Mouse (Mus musculus) urinary bladder, postnatal 4 days (tissue): ENCODE results near the gene Pik3r3.
"Not testable (repeated sequence)": the region's sequence is repeated elsewhere in the genome, so short reads cannot be mapped to it uniquely, and the experiment has no call there.

Source experiments
- DNase-seq, 2 experiments: peaks; one replicate each; pipeline ENCODE4 v3.0.0; 2021 to 2022; ENCODE audit warnings: low spot score in 2 of 2

The Pik3r3 gene

DNA sequence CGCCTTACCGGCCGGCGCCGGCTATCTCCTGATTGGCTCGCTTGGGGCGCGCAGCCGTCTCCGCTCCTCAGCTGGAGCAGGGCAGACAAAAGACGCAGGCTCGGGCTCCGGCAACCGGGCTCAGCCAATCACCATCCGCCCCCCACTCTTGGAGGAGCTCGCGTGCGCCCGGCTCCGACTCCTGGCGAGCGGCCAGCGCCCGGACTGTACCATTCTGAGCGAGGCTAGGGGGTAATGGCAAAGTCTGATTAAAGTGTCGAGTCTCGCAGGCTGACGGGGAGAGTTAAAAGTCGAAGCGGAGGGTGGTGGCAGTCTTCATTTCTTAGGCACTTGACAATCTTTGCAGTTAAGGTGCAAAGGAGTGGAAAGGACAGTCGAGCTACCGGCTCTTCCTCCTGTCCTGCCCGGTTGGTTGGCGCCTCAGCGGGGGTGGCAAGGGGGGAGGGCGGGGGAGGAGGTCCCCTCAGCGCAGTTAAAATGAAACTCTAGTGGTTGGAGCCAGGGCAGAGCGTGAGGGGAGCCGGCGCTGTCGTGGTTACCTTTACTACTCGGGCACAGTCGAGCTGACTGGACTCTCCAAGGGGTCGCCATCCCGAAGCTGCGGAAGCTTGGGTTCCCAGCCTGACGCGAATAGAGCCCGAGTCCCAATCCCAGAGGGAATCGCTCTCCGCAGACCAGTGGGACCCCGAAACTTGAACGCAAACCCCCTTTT is at the start of gene Pik3r3:
Pik3r3 (plus strand) TSS at position 479 of the 712 bp plus-strand sequence.
- DNase-seq: peak; percentile 98

- no peak for DNase-seq
These were observed 48.3 kb upstream of the Pik3r3 start, which contains the start of the genes 1700042G07Rik and Gm49337 for GRCm38 (mm10) chr4:116173072-116173471. TSS of gene 1700042G07Rik (plus strand) at chr4:116173372. TSS of gene Gm49337 (plus strand) at chr4:116173384.

GRCm38 (mm10) chr4:116173752-116174151 is 47.7 kb upstream of the Pik3r3 start:
- no peak for DNase-seq

- no peak for DNase-seq
These were observed 46.8 kb upstream of the Pik3r3 start for GRCm38 (mm10) chr4:116174466-116175116.

DNA sequence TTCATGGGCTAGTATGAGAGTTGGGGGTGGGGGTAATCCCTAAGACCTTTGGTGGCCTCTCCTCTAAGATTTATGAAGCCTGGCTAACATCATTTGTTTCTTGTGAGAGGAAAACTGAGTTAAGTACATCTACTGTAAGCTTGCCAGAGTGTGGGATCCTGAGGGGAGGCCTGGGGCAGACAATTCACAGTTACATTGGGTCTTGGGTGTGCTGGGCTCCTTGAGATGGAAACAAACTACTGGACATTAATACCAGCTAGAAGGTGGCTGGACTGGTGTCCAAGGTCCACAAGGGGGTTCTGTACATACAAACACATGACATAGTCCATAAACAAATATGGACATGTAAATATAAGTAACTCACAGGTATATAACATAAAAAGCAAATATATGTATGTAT is 46.3 kb upstream of the Pik3r3 start:
- no peak for DNase-seq

DNA sequence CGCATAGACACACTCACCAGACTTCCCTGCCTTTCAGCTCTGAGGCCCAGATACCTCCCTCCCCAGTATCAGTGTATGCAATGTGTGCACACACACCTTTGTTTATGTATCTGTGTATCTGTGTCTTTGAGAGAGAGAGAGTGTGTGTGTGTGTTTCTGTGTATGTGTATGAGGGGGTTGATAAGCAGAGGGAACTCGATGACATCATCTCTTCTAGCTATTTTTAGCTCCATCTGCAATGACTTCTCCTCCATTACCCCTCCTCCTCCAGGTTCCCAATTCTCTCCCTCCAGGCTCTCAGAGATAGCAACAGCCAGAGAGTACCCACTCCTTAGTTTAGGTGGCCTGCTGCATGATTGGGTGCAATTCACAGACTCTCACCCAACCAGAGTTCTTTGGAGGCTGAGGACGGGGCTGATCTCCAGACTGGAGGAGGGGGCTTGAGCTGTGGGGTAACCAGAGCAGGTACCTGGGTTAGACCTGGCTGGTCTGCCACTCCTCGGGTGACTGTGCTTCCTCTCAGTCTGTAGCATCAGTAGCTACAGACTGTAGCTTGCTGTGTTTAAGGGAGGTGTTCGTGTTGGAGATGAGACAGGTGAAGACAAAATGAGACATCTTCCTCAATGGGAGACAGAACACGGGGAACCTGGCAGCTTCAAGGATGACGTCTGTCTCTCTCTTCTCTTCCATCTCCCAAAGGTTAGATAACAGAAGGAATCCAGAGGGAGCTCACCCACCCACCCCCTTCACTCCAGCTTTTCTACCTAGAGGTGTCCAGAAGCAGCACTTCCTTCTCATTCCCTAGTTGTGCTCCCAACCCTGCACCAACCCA is 45.5 kb upstream of the Pik3r3 start:
- DNase-seq: no peak

- DNase-seq: peak; percentile 80
These were observed 44.9 kb upstream of the Pik3r3 start for GRCm38 (mm10) chr4:116176543-116176988.

DNA sequence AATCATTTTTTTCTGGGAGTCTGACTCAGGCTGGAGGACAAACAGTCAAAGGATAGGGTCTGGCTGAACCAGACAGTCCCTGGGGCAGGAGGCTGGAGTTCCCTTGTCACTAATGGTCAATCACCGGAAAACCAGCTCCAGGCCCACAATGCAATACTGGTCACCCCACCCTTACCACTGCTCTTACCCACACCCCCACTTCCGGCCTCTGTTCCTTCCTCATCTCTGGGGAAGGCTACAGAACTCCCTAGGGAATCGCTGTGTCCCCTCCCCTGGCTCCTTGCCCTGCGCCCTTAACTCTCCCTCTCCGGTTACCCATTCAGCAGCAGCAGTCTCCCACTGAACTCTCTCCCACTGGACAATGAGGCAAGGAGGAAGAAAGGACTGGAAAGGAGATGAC is 44.3 kb upstream of the Pik3r3 start:
- peak in 1 of 2 experiments; percentile 68 for DNase-seq

- no peak for DNase-seq
These were observed 39.3 kb upstream of the Pik3r3 start for GRCm38 (mm10) chr4:116182079-116182478.

- DNase-seq: no peak
These were observed 38.7 kb upstream of the Pik3r3 start for GRCm38 (mm10) chr4:116182745-116183144.

DNA sequence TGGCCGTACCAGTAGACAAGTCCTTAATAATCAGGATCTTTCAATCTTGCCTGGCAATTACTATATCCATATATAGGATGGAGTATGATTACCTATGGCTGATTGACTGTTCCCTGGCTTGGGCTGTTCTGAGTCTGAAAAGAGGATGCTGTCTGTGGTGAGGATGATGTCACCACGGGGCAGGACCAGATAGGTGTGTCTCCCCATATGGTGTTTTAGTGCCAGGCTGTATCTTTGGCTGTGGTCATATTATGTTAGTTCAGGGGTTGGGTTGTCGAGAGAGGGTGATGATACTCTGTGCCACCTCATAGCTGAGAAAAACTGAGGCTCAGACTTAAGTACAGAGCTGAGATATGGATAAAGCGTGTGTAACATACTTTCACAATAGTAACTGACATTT is 36.3 kb upstream of the Pik3r3 start:
- DNase-seq: no peak

GRCm38 (mm10) chr4:116192286-116192835 is 29.1 kb upstream of the Pik3r3 start:
- DNase-seq: no peak

- no peak for DNase-seq
These were observed 27.6 kb upstream of the Pik3r3 start for GRCm38 (mm10) chr4:116193583-116194383.

DNA sequence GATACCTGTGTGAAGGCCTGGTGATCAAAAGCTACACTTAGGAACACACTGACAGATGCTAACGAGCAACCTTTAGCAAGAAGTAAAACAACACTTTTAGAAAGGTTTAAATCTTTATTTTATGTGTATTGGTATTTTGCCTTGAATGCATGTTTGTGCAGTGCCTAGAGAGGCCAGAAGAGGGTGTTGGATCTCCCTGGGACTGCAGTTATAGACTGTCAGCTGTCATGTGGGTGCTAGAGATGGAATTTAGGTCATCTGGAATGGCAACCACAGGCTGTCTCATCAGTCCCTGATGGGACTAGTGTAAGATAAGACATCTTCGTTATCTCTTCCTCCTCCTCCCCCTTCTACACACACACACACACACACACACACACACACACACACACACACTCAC is 23.0 kb upstream of the Pik3r3 start:
- DNase-seq: no peak

GRCm38 (mm10) chr4:116204422-116204821 is 17.0 kb upstream of the Pik3r3 start:
- DNase-seq: no peak

GRCm38 (mm10) chr4:116206531-116206930 is 14.9 kb upstream of the Pik3r3 start:
- DNase-seq: no peak

DNA sequence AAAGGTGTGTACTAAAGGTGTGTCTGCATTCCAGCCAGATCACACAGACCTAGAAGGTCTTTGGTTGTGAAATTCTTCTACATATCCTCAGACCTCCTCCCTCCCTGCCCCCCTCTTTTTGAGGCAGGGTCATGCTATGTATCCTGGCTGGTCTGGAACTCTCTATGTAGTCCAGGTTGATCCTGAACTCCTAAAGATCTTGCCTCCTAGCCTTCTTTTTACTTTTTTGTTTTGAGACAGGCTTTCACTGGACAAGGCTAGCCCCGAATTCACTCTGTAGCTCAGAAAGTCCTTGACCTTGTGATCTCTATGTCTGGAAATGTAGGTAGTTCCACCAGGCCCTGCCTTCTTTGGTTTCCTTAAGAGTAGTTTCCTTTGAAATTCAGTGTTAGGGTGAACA is 12.5 kb upstream of the Pik3r3 start:
- no peak for DNase-seq

DNA sequence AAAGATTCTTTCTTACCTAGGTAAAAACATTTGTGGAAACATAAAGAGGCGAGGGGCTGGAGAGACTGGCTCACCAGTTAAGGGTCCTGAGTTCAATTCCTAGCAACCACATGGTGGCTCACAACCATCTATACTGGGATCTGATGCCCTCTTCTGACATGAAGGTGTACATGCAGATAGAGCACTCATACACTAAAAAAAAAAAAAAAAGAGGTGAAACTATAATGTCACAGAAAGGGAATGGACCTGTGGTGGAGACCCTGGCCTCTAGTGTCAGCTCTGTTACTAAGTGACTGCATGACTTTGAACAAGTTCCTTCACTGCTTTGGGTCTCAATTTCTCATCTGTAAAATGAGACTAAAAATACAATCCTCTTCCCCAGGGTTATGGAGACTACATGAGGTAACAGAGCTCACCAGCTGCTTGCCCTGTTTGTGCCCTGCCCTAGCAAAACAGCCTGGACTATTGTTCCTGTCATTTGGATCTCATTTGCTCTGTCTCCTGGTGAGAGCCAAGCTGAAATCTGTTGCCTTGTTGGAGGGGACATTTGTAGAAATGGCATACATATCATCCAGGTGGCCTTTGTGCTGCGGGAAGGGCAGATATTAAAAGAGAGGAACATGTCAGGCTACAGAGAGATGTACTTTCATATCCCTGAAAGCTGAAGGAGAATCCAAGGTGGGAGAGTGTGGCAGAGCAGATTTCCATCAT is 5.4 kb upstream of the Pik3r3 start:
- no peak for DNase-seq

- DNase-seq: no peak
These were observed 4.4 kb upstream of the Pik3r3 start for GRCm38 (mm10) chr4:116217046-116217445.

DNA sequence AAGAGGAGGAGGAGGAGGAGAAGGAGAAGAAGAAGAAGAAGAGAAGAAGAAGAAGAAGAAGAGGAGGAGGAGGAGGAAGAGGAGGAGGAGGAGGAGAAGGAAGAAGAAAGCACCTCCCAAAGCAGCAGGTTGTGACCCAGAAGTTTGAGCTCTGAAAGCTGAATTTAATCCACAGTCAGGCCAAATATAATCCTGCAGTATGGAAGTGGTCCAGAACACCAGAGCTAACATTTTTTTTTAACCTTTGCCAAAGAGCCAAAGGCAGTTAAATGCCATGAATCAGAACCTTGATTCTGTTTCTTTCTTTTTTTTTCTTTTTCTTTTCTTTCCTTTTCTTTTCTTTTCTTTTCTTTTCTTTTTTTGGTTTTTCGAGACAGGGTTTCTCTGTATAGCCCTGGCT is 3.8 kb upstream of the Pik3r3 start:
- not testable (repeated sequence) for DNase-seq

DNA sequence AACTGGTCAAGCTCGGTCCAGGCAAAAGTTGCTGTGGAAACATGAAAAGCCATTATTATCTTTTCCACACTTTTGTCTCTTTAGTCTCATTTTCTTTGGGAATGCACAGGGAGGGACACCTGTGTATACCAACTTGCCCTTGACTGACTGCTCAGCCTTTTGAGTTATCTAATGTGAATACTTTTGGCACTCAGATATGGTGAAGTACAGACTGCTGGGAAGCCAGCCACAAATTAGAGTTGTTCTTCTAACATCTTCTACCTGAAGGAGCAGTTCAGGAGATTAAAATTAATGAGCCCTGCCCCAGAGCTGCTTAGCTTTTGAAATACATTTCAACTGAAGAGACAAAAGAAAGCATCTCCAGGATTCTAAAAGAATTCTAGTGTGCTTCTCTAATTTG is 2.4 kb upstream of the Pik3r3 start:
- no peak for DNase-seq
